Mouse (Mus musculus): ENCODE measurements around the gene Gm20388.

- TF ChIP-seq CTCF (IDR thresholded peaks at IDR 0.05; ENCODE audit: insufficient read depth, low read depth, low read length) (no peak), POLR2A (IDR thresholded peaks at IDR 0.05; ENCODE audit: insufficient read depth, low read depth, low read length) (no peak)
Measured at GRCm38 (mm10) chr8:121820840-121821239, 1910.2 kb downstream of the Gm20388 start.

All from olfactory bulb, adult 2 months (tissue).